Mouse (Mus musculus) cerebellum, adult 9-10 months (tissue): ENCODE data around the gene Lamb2.

Experiments used
- DNase-seq: peaks from one replicate; pipeline ENCODE4 v3.0.0; 2022

Gene Lamb2

DNA sequence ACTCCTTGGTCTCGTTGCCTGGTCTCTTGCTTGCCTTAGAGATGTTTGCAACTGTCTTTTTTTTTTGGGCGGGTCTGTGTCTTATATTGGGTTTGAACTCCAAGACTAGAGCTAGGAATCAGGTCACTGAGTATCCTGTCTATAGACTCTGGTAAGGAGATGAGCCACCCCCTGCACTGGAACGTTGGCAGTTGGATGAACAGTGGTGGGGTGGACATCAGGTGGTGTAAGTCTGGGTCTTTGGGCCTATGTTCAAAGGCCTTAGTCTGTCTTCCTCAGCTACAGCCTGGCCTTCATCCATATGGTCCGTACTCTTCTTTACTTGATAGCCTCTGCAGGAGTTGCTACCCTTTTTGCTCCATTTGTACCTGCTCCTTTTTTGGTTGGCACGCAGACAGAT, 17.9 kb upstream of the Lamb2 start:
- DNase-seq = no peak

DNA sequence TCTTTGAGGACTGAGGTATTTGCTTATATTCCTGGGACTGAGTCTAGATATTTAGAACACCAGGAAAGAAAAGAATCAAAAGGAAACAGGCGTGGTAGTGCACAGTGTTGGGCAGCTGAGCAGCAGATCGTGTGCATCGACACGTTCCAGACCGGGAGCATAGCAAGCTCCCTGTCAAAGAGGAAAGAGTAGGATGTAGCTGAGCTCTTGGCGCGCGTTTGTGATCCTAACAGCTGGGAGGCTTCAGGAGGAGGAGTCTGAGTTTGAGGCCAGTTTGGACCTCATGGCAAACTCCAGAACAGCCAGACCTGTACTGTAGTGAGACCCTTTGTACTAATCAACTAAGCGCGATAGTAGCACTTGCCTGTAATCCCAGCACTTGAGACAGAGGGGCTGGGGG, 17.3 kb upstream of the Lamb2 start:
- no peak for DNase-seq

DNA sequence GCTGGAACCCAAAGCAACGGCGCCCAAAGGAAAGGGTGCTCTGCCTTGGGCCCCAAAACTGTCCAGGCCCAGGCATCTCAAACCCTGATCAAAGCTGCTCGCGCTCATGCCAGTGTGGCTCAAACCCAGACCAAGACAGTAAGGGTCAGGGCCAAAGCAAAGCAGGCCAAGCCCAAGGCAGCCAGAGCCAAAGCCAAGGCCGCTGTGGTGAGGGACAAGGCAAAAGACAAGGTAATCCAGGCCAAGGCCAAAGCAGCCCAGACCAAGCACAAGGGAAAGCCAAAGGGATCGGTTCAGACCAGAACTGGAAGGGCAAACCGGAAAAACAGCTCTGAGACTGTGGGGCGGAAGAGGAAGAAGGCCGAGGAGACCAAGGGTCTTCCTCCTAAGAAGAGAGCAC, 15.8 kb upstream of the Lamb2 start:
- DNase-seq = no peak

DNA sequence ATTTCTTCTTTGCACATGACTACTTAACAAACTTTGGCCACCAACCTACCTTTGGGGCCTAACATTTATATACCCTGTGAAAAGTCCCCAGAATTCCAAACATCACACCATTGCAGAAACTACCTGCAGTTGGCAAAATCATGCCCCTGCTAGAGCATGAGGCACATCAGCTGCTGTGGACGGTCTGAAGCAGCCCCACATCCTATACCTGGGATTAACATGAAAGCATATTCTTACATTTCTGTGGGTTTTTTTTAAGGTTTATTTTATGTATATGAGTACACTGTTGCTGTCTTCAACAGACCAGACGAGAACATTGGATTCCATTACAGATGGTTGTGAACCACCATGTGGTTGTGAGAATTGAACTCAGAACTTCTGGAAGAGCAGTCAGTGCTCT, 13.3 kb upstream of the Lamb2 start:
- no peak for DNase-seq

DNA sequence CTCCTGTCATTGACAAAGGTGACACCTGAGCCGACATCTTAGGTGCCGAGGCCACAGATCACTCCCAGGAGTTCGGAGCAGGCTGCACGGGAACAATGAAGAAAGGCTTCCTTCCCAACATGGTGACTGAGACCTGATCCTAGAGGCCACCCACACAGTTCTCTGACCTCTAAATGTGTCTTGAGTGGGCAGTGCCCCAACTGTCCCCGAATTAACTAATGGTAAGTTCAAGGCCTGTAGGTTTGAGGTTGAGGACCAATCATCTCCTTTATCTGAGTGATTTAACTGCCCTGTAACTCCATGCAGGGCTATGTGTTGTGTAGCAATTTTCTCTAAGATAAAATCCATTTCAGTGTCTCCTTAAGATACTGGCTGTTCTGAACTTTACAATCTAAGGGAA, 10.1 kb upstream of the Lamb2 start:
- DNase-seq = no peak

DNA sequence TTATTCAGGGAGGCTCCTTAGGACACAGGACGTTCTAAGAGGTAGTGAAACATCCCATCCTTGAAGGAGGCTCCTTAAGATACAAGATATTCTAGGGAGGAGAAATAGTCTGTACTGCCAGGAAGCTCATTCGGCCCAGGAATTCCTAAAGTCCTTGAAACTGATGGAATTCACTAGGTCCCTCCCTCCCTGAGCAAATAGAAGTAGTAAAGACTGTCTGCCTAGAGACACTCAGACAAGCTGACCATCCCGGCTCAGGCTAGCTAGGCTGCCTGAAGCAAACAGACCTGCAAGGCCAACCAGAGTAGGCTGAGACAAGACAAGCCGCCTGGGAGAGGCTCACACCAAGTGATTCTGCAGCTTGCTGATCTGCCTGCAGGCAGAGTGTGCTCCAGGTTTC, 9.7 kb upstream of the Lamb2 start:
- no peak for DNase-seq

DNA sequence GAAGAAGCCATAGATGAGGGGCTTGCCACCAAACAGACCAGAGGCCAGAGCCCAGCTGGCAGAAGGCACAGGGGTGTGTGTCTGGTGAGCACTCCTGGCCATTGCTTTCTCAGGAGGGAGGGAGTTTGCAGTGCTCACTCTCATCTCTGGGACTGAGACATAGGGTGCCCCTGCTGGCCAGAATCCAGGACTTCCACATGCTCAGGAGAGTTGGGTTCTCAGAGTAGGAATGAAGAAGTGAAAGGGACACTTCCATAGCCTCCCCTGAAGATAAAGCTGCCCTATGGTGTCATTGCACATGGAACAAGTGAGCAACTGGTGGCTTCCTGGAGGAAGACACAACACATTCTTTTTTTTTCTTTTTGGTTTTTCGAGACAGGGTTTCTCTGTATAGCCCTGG, 5.0 kb upstream of the Lamb2 start:
- no peak for DNase-seq

DNA sequence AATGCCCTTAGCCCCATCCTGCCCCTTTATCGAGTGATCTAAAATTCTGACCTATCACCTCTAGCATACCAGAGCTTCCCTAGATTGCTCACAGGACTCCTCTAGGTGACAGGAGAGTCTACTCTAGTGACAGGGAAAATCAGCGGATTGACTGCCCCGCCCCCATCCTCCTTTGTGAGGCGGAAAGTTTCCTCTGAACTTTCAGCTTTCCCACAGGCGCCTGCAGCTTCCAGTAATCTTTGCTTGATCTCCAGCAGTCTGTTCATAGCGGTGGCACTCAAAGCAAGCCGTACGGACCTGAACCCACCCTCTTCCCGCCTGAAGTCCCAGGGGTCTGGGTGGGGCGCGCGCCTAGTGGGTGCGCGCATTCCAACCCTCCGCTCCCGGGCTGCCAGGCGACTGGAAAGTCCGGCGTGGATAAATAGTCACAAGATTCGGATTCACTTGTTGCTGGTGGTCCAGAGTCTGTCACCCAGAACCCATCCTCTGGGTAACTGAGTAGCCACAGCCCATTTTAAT, 839 bp upstream of the Lamb2 start:
- DNase-seq = no peak

DNA sequence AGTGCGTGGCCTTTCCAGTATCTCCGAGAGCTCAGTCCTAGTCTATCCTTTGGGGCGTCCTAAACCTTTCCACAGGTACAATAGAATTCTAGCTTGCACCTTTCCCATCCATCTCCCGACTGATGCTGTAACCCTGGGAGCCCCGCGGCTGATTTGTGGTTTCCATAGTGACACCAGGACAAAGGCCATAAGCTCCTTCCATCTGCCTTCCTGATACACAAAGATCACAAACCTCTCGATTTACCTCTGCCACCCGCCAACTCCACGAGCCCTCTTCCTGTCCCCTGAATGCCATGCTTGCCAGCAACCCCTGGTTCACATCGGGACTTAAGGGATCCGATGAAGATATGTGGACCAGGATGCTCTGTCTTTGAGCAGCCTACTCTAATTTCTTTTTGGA, 295 bp upstream of the Lamb2 start:
- no peak for DNase-seq

DNA sequence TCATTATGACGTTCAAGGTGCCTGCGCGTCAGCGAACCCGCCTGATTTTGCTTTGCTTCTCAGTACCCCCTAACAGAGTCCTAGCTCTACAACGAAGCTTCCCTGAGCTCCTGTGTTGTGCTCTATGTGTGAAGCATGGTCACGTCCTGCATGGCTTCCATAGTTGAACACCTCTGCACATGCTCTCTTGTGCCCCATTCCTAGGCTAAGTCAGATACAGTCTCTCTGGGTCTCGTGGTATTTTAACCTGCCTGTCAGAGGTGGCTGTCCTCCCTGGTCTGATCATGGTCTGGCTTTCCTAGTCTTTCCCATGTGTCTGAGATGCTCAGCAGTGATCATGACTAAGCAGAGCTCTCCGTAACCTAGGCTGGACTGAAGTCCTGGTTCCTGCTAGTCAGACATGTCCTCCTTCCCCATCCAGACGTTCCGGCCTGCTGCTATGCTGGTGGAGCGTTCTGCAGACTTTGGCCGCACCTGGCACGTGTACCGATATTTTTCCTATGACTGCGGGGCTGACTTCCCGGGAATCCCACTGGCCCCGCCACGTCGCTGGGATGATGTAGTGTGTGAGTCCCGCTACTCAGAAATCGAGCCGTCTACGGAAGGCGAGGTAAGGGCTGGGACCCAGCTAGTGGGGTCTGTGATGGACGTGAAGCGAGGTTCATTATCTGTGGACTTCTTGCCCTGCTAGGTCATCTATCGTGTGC, 1.4 kb downstream of the Lamb2 start:
- DNase-seq = no peak

DNA sequence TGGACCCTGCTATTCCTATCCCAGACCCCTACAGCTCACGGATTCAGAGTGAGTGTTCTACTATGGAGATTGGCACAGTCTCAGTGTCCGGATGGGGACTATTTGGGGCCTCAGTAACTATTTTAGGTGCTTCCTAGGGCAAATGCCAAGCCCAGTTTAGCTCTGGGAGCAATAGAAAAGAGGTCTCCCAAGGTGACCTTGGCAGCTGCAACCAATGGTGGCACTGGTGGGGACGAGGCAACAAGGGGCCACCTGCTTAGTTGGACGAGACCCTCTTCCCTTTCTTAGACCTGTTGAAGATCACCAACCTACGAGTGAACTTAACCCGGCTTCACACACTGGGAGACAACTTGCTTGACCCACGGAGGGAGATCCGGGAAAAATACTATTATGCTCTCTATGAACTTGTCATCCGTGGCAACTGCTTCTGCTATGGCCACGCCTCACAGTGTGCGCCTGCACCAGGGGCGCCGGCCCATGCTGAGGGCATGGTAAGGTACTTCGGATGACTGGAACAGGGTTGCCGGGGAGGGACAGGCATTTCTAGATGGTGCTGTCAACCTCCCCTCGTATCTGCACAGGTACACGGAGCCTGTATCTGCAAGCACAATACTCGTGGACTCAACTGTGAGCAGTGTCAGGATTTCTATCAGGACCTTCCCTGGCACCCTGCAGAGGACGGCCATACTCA, 2.1 kb downstream of the Lamb2 start:
- no peak for DNase-seq

DNA sequence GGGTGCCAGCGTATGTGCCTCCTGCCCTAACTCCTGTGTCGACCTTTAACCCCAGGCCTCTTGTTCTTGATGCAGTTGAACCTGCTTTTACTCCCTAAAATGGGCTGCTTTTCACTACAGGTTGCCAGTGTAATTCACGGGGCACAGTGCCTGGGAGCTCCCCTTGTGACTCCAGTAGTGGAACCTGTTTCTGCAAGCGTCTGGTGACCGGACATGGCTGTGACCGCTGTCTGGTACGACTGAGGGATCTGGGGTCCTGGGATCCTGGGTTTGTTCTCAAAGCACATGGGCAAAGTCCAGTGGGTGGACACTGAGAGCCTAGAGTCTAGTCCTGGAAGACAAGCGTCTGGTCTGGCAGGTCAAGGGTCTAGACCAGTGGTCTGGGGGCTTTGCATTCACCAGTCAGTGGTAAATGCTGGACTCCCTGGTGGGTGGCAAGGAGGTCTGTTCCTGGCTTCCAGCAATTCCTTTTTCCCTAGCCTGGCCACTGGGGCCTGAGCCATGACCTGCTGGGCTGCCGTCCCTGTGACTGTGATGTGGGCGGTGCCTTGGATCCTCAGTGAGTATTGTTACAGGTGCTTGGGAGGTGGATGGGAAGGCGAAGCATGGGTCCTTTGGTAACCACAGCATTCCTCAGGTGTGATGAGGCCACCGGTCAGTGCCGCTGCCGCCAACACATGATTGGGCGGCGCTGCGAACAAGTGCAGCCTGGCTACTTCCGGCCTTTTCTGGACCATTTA, 3.7 kb downstream of the Lamb2 start:
- no peak for DNase-seq

DNA sequence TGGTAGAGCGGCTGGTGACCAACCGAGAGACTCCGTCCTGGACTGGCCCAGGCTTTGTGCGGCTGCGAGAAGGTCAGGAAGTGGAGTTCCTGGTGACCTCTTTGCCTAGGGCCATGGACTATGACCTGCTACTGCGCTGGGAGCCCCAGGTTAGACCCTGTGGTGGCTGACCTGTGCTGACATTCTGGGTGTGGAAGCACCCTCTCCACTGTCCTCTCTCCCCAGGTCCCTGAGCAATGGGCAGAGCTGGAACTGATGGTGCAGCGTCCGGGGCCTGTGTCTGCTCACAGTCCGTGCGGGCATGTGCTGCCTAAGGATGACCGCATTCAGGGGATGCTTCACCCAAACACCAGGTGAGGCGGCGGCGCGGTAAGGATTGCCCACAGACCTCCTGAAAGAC, 4.5 kb downstream of the Lamb2 start:
- DNase-seq = no peak

DNA sequence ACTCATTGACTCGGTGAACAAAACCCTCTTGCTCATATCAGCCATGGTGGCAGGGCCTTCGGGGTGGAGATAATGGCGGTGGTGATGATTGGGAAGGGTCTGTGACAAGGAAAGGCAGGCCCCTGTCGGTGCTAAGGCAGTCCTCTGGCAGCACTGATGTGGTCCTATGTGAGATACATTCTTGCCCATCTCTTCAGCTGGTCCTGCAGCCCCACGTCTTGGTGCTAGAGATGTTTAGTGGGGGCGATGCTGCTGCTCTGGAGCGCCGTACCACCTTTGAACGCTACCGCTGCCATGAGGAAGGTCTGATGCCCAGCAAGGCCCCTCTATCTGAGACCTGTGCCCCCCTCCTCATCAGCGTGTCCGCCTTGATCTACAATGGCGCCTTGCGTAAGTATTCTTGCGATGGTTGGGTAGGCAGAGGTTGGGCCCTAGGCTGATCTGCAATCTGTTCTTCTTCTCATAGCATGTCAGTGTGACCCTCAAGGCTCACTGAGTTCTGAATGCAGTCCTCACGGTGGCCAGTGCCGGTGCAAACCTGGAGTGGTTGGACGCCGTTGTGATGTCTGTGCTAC, 5.9 kb downstream of the Lamb2 start:
- DNase-seq = no peak

DNA sequence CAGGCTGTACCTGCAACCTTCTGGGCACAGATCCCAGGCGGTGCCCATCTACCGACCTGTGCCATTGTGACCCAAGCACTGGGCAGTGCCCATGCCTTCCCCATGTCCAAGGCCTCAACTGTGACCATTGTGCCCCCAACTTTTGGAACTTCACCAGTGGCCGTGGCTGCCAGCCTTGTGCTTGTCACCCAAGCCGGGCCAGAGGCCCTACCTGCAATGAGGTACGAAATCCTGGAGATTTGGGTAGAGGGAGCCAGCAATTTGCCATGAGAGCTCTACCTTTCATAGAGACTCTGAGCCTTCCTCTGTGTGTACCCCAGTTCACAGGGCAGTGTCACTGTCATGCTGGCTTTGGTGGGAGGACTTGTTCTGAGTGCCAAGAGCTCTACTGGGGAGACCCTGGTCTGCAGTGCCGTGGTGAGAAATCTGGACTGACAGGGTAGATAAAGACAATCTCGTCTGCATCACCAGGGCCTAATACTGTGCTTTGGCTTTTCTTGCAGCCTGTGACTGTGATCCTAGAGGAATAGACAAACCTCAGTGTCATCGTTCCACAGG, 7.5 kb downstream of the Lamb2 start:
- DNase-seq = no peak

DNA sequence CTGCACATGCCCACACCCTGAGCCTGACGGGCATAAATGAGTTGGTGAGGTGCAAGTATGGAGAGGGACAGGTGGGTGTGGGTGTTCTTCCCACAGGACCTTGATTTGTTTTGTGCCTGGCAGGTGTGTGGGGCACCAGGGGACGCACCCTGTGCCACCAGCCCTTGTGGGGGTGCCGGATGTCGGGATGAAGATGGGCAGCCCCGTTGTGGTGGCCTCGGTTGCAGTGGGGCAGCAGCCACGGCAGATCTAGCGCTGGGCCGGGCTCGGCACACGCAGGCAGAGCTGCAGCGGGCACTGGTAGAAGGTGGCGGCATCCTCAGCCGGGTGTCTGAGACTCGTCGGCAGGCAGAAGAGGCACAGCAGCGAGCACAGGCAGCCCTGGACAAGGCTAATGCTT, 8.9 kb downstream of the Lamb2 start:
- DNase-seq = no peak

DNA sequence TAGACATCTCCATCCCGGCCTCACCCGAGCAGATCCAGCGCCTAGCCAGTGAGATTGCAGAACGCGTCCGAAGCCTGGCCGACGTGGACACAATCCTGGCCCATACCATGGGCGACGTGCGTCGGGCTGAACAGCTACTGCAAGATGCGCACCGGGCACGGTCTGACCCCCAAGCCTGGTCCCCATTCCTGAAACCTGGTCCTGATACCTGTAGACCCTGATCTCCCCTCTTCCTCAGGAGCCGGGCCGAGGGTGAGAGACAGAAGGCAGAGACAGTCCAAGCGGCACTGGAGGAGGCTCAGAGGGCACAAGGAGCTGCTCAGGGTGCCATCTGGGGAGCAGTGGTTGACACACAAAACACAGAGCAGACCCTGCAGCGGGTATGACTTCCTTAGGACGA, 9.7 kb downstream of the Lamb2 start:
- no peak for DNase-seq

DNA sequence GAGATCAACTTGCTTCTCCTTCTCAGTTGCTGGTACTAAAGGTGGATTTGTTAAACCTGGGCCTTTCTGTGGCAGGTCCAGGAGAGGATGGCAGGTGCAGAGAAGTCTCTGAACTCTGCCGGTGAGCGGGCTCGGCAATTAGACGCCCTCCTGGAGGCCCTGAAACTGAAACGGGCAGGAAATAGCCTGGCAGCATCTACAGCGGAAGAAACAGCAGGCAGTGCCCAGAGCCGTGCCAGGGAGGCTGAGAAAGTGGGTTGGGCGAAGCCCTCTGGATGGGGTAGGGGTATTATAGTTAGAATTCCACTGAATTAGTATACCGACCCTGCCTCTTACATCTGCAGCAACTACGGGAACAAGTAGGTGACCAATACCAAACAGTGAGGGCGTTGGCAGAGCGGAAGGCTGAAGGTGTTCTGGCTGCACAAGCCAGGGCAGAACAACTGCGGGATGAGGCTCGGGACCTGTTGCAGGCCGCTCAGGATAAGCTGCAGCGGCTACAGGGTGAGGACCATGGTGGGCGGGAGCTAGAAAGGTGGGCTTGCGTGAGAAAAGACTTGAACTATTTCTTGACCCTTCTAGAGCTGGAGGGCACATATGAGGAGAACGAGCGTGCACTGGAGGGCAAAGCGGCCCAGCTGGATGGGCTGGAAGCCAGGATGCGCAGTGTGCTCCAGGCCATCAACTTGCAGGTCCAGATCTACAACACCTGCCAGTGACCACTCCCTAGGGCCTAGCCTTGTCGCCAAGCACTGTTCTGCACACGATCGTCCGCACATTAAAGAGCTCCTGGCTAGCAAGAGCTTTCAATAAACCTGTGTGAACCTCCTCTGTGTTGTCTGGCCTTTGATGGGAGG, 10.4 kb downstream of the Lamb2 start:
- DNase-seq = peak; percentile 66

DNA sequence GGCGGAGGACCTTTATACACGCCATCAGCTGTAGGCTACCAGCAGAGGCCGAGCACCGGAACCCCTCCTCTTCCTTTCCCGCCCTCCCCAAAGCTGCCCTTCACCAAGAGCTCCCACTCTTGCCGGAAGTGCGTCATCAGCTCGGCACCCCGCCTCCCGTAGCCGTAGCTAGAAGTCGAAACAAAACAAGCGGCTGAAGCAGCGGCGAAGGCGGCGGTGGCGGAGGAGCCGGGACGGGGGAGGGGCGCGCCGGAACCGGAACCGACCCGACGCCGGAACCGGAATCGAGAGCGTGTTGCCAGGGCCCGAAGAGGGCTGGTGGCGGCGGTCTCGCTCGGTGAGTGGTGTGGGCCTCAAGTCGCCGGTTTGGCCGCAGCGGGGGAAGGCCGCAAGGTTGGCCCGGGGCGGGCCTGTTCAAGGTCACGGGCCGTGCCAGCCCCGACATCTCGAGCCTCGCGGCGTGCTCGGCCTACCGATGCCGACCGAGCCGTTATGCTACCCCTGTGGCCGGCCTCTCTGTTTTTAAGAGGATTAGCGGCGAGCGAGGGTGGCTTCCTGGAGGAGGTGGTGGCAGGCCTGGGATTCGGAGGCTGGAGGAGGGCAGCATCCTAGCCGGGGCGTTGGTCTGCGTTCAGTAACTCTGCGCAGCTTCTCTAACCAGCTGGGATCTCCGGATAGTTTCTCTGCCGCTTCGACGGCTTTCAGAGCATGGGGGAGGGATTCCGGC, 11.2 kb downstream of the Lamb2 start, which contains the start of gene Usp19:
Usp19 (plus strand) TSS at position 44 of the 727 bp plus-strand sequence.
- peak; percentile 96 for DNase-seq

DNA sequence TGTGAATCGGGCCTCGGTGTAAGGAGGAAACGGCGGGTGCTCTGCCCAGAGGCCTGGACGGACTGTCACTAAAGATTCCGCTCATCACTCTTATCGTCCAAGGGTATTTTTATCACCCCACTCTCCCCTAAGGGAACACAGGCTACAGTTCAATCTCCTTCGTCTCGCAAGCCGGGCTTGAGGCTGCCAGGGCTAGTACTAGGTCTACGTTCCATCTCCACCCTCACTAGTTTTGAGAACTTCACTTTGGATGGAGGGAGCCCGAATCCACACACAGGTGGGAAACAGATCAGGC, 11.7 kb downstream of the Lamb2 start:
- DNase-seq = no peak

DNA sequence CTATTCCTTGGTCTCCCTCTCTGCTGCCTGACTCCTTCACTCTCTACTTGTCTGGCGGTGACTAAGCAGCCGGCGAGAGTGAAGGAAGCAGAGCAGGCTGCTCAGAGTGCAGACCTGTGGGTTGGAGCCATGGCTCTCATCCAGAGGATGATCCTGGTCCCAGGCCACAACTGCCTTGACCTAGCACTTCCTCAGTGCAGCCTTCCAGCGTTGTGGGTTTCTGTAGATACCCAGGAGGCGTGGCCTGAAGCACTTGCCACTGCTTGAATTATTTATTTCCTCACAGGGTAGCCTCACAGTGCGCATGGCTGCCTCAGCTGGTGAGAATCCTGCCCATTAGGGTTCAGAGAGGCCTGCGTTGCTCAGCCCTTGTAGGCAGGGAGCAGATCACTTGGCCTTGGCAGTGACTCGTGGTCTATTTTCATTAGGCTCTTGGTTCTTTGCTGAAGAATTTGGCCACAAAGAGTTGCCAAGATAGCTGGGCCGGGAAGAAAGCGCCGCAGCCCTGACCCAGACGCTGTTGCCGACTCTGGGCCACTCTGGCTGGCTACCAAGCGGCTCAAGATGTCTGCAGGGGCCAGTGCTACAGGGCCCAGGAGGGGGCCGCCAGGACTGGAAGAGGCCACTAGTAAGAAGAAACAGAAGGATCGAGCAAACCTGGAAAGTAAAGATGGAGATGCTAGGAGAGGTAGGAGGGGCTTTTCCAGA, 12.7 kb downstream of the Lamb2 start:
- DNase-seq = no peak
